Mouse (Mus musculus) midbrain, embryonic 11.5 days (tissue): ENCODE data around the gene Cnot10. TPM values are rescaled to one million over a fixed set of nuclear protein-coding genes. Genes with fewer than 3 reads are reported as not detected.

ENCODE experiments used
- ATAC-seq: fragments of 200-750 bp; cut with Nextera tagmentation; 2 replicates; pipeline ENCODE4 v1.8.0; 2017; ENCODE audit warnings: moderate TSS enrichment, moderate library complexity; ENCODE audit not compliant: low FRiP score
- DNase-seq: peaks from one replicate; pipeline ENCODE4 v3.0.0; 2015; ENCODE audit warnings: low spot score; ENCODE audit errors: missing footprints
- H3K27ac ChIP-seq: fragments of 300-500 bp; sonication (generic); 2 replicates; pipeline ENCODE4 v1.5.1; 2014; ENCODE audit warnings: low read depth, low read length
- H3K27me3 ChIP-seq: fragments of 300-500 bp; sonication (generic); 2 replicates; pipeline ENCODE4 v1.6.1; 2014; ENCODE audit warnings: mild to moderate bottlenecking, low read length, moderate library complexity, mixed read lengths; ENCODE audit not compliant: control insufficient read depth, insufficient read depth
- H3K36me3 ChIP-seq: fragments of 300-500 bp; sonication (generic); 2 replicates; pipeline ENCODE4 v1.6.1; 2014; ENCODE audit warnings: mild to moderate bottlenecking, low read length, moderate library complexity, mixed read lengths; ENCODE audit not compliant: control insufficient read depth, insufficient read depth
- H3K4me1 ChIP-seq: fragments of 300-500 bp; sonication (generic); 2 replicates; pipeline ENCODE4 v1.6.1; 2014; ENCODE audit warnings: low read length; ENCODE audit not compliant: control insufficient read depth, insufficient read depth
- H3K4me2 ChIP-seq: fragments of 300-500 bp; sonication (generic); 2 replicates; pipeline ENCODE4 v1.6.1; 2014; ENCODE audit warnings: mild to moderate bottlenecking, moderate library complexity
- H3K4me3 ChIP-seq: fragments of 300-500 bp; sonication (generic); 2 replicates; pipeline ENCODE4 v1.5.1; 2014; ENCODE audit warnings: low read depth, low read length
- H3K9ac ChIP-seq: fragments of 300-500 bp; sonication (generic); 2 replicates; pipeline ENCODE4 v1.6.1; 2014; ENCODE audit warnings: low read length
- H3K9me3 ChIP-seq: fragments of 300-500 bp; sonication (generic); 2 replicates; pipeline ENCODE4 v1.6.1; 2016; ENCODE audit warnings: low read length; ENCODE audit not compliant: control insufficient read depth
- WGBS: fragments of 180-500 bp; shearing (Covaris S2); extraction: QIAGEN DNeasy Blood & Tissue Kit; methylation state at CpG from one replicate; pipeline ENCODE4 v1.1.7; 2014; 5-methylcytosine and 5-hydroxymethylcytosine counted together
- polyA plus RNA-seq: library from polyadenylated mRNA; unstranded; fragments of >200 nt; fragmentation: Nextera tagmentation; extraction: Ambion mirVana; gene quantifications from 2 replicates; pipeline ENCODE4 v1.2.1, GENCODE M21; 2014

The Cnot10 gene
- polyA plus RNA-seq, 1 experiment from 2014 or later: 67.4 TPM

- no peaks in the 10 kb centered on the region for H3K9me3 ChIP-seq
- DNase-seq (no peak), ATAC-seq (no peak)
- H3K9ac ChIP-seq: no peak overlapping the region
- H3K4me2 ChIP-seq: no peak overlapping the region
- no peaks in the 10 kb centered on the region for H3K4me1 ChIP-seq
- no peaks in the 10 kb centered on the region for H3K27me3 ChIP-seq
- 84% methylated on average over 4 of the region's 4 CpGs for WGBS
- H3K27ac ChIP-seq: no peak overlapping the region
- no peak overlapping the region for H3K4me3 ChIP-seq
- H3K36me3 ChIP-seq: peaks cover 16% of the 10 kb centered on the region
Observed at GRCm38 (mm10) chr9:114612566-114612965, 27.4 kb downstream of the Cnot10 start.

- Histone ChIP-seq H3K4me2 (no peak overlapping the region), H3K9ac (no peak overlapping the region), H3K27ac (no peak overlapping the region), H3K27me3 (no peaks in the 10 kb centered on the region), H3K4me1 (no peaks in the 10 kb centered on the region), H3K36me3 (peaks cover 16% of the 10 kb centered on the region), H3K9me3 (no peaks in the 10 kb centered on the region), H3K4me3 (no peak overlapping the region)
- ATAC-seq: no peak
- no peak for DNase-seq
- WGBS: 96% methylated on average over 3 of the region's 3 CpGs
Observed at GRCm38 (mm10) chr9:114610266-114610665, 29.7 kb downstream of the Cnot10 start.

DNA sequence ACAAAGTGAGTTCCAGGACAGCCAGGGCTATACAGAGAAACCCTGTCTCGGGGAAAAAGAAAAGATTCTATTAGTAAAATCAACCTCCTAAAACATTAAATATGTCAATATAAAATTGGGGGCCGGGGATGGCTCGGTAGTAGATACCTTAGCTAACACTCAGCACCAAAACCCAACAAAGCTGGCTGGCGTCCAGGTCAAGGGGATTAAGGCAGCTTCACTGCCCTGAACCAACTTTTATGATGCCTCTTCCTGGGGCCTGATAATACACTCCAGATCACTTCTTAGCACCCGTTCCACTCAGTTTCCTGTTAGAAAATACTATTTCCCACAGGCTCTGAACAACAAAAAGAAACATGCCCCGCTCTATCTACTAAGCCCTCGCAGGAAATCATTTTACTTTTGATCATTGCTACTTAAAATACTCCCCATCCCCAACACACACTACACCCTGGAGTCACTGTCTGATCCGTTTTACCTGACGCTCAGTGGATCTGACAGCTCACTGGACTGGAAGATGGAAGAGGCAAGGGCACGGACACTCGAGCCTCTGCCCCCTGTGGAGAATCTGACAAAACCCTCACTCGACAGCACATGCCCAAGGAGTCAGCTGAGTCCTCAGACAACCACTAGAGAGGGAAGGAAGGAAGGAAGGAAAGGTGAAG is 36.0 kb downstream of the Cnot10 start:
- Histone ChIP-seq H3K9ac (no peak overlapping the region), H3K36me3 (peaks cover 9% of the 10 kb centered on the region), H3K4me3 (no peak overlapping the region), H3K27ac (no peak overlapping the region), H3K27me3 (no peaks in the 10 kb centered on the region), H3K4me1 (peaks cover 2% of the 10 kb centered on the region; the same call in 1 of the 2 replicates), H3K9me3 (no peaks in the 10 kb centered on the region), H3K4me2 (no peak overlapping the region)
- ATAC-seq: no peak
- peak; percentile 90 for DNase-seq
- 56% methylated on average over 12 of the region's 12 CpGs for WGBS

- H3K36me3 ChIP-seq: peaks cover 12% of the 10 kb centered on the region
- H3K9ac ChIP-seq: no peak overlapping the region
- DNase-seq: no peak
- no peak for ATAC-seq
- no peaks in the 10 kb centered on the region for H3K27me3 ChIP-seq
- H3K9me3 ChIP-seq: no peaks in the 10 kb centered on the region
- 72% methylated on average over 1 of the region's 1 CpGs for WGBS
- no peak overlapping the region for H3K27ac ChIP-seq
- H3K4me1 ChIP-seq: peaks cover 2% of the 10 kb centered on the region; the same call in 1 of the 2 replicates
- no peak overlapping the region for H3K4me2 ChIP-seq
- H3K4me3 ChIP-seq: no peak overlapping the region
Observed at GRCm38 (mm10) chr9:114601096-114601495, 38.9 kb downstream of the Cnot10 start.

- peaks cover 12% of the 10 kb centered on the region for H3K4me1 ChIP-seq
- no peaks in the 10 kb centered on the region for H3K27me3 ChIP-seq
- ATAC-seq (no peak), DNase-seq (no peak)
- H3K4me3 ChIP-seq: no peak overlapping the region
- H3K27ac ChIP-seq: no peak overlapping the region
- WGBS: 32% methylated on average over 5 of the region's 5 CpGs
- H3K4me2 ChIP-seq: peak overlapping the region; percentile 47; the same call in 1 of the 2 replicates
- H3K36me3 ChIP-seq: peaks cover 5% of the 10 kb centered on the region; the same call in 1 of the 2 replicates
- H3K9me3 ChIP-seq: no peaks in the 10 kb centered on the region
- H3K9ac ChIP-seq: no peak overlapping the region
Observed at GRCm38 (mm10) chr9:114585017-114585345, 55.0 kb downstream of the Cnot10 start.

DNA sequence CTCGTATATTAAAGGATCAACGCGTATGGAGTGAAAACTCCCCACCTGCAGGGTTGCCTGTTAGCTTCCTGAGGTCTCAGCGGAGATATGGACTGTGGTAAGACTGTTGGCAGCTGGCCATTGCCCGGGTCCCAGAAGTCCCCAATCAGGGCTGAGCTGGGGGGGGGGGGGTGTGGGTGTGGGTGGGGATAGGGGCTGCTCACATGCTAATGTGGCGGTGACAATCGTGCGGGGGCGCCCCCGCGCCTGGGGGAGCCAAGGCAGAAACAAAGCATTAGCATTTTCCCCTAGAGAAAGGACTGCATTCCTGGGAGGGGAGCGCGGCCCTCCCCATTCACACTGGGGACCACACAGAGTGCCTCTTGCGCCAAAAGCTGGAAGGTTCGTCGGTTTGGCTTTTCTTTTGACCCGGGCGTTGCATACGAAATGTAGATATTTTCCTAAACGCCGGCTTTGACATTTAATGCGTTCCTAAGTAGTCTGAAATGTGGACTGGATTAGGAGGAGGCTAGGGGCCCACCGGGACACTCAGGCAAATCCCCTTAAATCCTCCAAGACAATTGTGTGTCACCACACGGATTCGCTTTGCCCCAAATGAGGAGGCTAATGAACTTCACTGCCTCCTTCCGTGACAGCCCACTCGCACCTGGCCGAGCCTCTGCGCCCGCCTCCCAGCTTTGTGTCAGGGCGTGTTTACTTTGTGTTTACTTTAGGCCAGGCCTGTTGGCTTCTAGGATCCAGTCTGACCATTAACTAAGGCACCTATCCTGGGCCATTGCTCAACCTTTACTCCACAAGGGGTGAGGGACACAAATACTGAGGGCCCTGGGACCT is 55.6 kb downstream of the Cnot10 start:
- WGBS: under 1% methylated on average over 31 of the region's 31 CpGs
- no peaks in the 10 kb centered on the region for H3K27me3 ChIP-seq
- DNase-seq (peak; percentile 97), ATAC-seq (peak; percentile 92)
- peak overlapping the region; percentile 22 for H3K4me3 ChIP-seq
- H3K9ac ChIP-seq: peak overlapping the region; percentile 46; the same call in 1 of the 2 replicates
- peaks cover 5% of the 10 kb centered on the region; the same call in 1 of the 2 replicates for H3K36me3 ChIP-seq
- H3K27ac ChIP-seq: peak overlapping the region; percentile 82
- no peaks in the 10 kb centered on the region for H3K9me3 ChIP-seq
- H3K4me1 ChIP-seq: peaks cover 12% of the 10 kb centered on the region
- H3K4me2 ChIP-seq: peak overlapping the region; percentile 47

DNA sequence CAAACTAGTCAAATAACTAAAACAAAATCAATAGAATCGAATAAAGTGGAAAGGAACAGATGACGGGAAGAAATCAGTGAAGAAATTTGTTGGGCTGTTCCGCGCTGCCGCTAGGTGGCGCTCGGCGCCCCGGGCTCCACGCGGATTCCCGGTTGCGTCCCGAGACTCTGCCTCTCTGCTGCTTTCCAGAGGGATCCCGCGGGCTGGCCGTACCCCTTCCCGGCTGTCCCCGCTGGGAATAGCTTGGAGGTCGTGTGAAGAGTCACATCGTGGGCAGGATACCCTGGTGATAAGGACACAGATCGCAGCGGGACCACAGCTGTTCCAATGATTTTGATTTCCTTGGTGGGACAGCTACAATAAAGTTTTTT is 56.2 kb downstream of the Cnot10 start:
- Histone ChIP-seq H3K27ac (peak overlapping the region; percentile 82), H3K9ac (peak overlapping the region; percentile 46; the same call in 1 of the 2 replicates), H3K9me3 (no peaks in the 10 kb centered on the region)

GRCm38 (mm10) chr9:114578646-114579045 is 61.3 kb downstream of the Cnot10 start:
- Histone ChIP-seq H3K27ac (no peak overlapping the region), H3K9me3 (no peaks in the 10 kb centered on the region), H3K27me3 (no peaks in the 10 kb centered on the region), H3K9ac (no peak overlapping the region), H3K4me1 (no peaks in the 10 kb centered on the region), H3K36me3 (no peaks in the 10 kb centered on the region), H3K4me3 (no peak overlapping the region), H3K4me2 (no peak overlapping the region)
- no peak for ATAC-seq
- 87% methylated on average over 11 of the region's 11 CpGs for WGBS
- no peak for DNase-seq

More for the DNA sequence above, 56.2 kb downstream of the Cnot10 start:
- Histone ChIP-seq H3K27me3 (no peaks in the 10 kb centered on the region), H3K4me1 (peaks cover 12% of the 10 kb centered on the region), H3K36me3 (peaks cover 3% of the 10 kb centered on the region; the same call in 1 of the 2 replicates), H3K4me3 (peak overlapping the region; percentile 22), H3K4me2 (peak overlapping the region; percentile 47)
- peak; percentile 86 for ATAC-seq
- no peak for DNase-seq
- WGBS: 2% methylated on average over 23 of the region's 23 CpGs

DNA sequence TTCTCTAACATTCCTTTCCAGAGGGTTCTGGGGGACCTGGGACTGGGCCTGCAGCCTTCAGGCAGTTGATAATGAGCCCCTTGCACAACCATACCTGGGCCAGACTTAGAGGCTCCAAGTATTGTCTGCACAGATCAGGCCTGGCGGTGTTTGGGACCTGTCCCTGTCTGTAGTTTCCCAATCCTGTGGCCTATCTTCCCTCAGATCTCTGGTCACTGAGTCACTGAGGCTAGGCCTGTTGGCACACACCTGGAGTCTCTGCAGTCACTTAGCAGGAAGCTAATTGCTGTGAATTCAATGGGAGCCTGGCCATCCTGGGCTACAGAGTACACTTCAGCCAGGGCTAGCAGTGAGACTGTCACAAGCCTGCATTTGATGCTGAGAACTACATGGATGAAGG is 64.0 kb downstream of the Cnot10 start:
- ATAC-seq (no peak), DNase-seq (no peak)
- H3K27ac ChIP-seq: no peak overlapping the region
- WGBS: 88% methylated on average over 1 of the region's 1 CpGs
- H3K4me2 ChIP-seq: no peak overlapping the region
- H3K9me3 ChIP-seq: no peaks in the 10 kb centered on the region
- no peak overlapping the region for H3K4me3 ChIP-seq
- H3K36me3 ChIP-seq: no peaks in the 10 kb centered on the region
- H3K9ac ChIP-seq: no peak overlapping the region
- H3K4me1 ChIP-seq: no peaks in the 10 kb centered on the region
- H3K27me3 ChIP-seq: no peaks in the 10 kb centered on the region
